Comparison of ENCODE assay signal across 8 mouse cellular contexts in the genomic region with DNA sequence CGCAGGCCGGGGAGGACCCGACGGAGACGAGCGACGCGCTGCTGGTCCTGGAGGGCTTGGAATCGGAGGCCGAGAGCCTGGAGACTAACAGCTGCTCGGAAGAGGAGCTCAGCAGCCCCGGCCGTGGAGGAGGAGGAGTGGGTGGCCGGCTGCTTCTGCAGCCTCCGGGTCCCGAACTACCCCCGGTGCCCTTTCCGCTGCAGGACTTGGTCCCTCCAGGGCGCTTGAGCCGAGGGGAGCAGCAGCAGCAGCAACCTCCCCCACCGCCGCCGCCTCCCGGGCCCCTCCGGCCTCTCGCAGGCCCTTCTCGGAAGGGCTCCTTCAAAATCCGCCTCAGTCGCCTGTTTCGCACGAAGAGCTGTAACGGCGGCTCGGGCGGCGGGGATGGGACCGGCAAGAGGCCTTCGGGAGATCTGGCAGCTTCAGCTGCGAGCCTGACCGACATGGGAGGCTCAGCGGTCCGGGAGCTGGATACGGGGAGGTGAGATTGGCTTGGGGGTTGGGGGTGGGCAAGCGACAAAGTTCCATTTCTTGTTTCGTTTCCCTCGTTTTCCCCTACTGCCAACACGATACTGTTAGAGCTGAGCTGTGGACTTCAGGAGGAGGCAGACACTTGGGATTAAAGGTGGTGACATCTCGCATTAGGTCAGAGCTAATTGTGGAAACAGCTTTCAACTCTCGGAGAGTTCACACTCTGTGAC. TPM values are rescaled to one million over a fixed set of nuclear protein-coding genes. Genes with fewer than 3 reads are reported as not detected.
DNase-seq lines count a peak whose midpoint lies in the region; ATAC-seq and TF ChIP-seq lines count a peak whose summit lies in the region.

No protein-coding gene starts in this region.

- peak overlapping the region; percentile 98 for H3K9ac ChIP-seq in hindbrain, postnatal 0 days (replicated peaks; ENCODE audit: low read length)
- H3K9ac ChIP-seq in liver, postnatal 0 days (replicated peaks) = peak overlapping the region; percentile 94
- peak overlapping the region; percentile 99 for H3K9ac ChIP-seq in neural tube, embryonic 12.5 days

- TF ChIP-seq CTCF in hindbrain, postnatal 0 days (IDR thresholded peaks at IDR 0.05; ENCODE audit: low read depth) = no peak
- TF ChIP-seq CTCF in liver, postnatal 0 days (IDR thresholded peaks at IDR 0.05; ENCODE audit: low read depth) = no peak

- H3K9me3 ChIP-seq in hindbrain, postnatal 0 days (ENCODE audit: low read length) = no peaks in the 10 kb centered on the region
- no peaks in the 10 kb centered on the region for H3K9me3 ChIP-seq in liver, postnatal 0 days (ENCODE audit: low read length)
- no peaks in the 10 kb centered on the region for H3K9me3 ChIP-seq in neural tube, embryonic 12.5 days

- H3K4me1 ChIP-seq in hindbrain, postnatal 0 days (ENCODE audit: insufficient read depth, low read length) = peaks cover 17% of the 10 kb centered on the region
- peaks cover 30% of the 10 kb centered on the region for H3K4me1 ChIP-seq in liver, postnatal 0 days (ENCODE audit: insufficient read depth)
- peaks cover 27% of the 10 kb centered on the region for H3K4me1 ChIP-seq in neural tube, embryonic 12.5 days

- peak overlapping the region; percentile 92 for H3K27ac ChIP-seq in hindbrain, postnatal 0 days
- peak overlapping the region; percentile 95 for H3K27ac ChIP-seq in liver, postnatal 0 days (ENCODE audit: low read depth)
- peak overlapping the region; percentile 82 for H3K27ac ChIP-seq in neural tube, embryonic 12.5 days

- peak; percentile 42 for DNase-seq in ovary, postnatal 36 days (ENCODE audit: low spot score)
- no peak for DNase-seq in ovary, adult 18-20 months (ENCODE audit: low spot score)
- peak; percentile 32 for DNase-seq in c-Kit-positive CD71-negative TER-119-negative erythroid progenitor cells, embryonic 14.5 days (ENCODE audit: low read depth)
- DNase-seq in gastrocnemius, adult 18-20 months (ENCODE audit: low spot score) = peak; percentile 66
- DNase-seq in hindbrain, postnatal 0 days (ENCODE audit: low spot score) = peak; percentile 39
- DNase-seq in liver, postnatal 0 days = peak; percentile 64
- DNase-seq in thymus, postnatal 25 days = peak; percentile 52

- H3K27me3 ChIP-seq in hindbrain, postnatal 0 days (ENCODE audit: insufficient read depth, low read length) = no peaks in the 10 kb centered on the region
- no peaks in the 10 kb centered on the region for H3K27me3 ChIP-seq in liver, postnatal 0 days (ENCODE audit: insufficient read depth, low read length)
- H3K27me3 ChIP-seq in neural tube, embryonic 12.5 days (replicated peaks) = no peaks in the 10 kb centered on the region

- ATAC-seq in hindbrain, postnatal 0 days = no peak
- peak; percentile 10; the same call in 1 of the 2 replicates for ATAC-seq in liver, postnatal 0 days
- peak; percentile 19; the same call in 1 of the 2 replicates for ATAC-seq in neural tube, embryonic 12.5 days (ENCODE audit: low FRiP score, low read depth)

- H3K36me3 ChIP-seq in hindbrain, postnatal 0 days (ENCODE audit: insufficient read depth, low read length) = no peaks in the 10 kb centered on the region
- H3K36me3 ChIP-seq in liver, postnatal 0 days (replicated peaks; ENCODE audit: insufficient read depth, low read length) = no peaks in the 10 kb centered on the region; the same call in 1 of the 2 replicates
- H3K36me3 ChIP-seq in neural tube, embryonic 12.5 days = no peaks in the 10 kb centered on the region

- WGBS in hindbrain, postnatal 0 days = 1% methylated on average over 38 of the region's 49 CpGs
- 0% methylated on average over 42 of the region's 49 CpGs for WGBS in liver, postnatal 0 days (ENCODE audit: insufficient replicate concordance)
- under 1% methylated on average over 49 of the region's 49 CpGs for WGBS in neural tube, embryonic 12.5 days

- no peak for TF ChIP-seq EP300 in liver, postnatal 0 days (IDR thresholded peaks at IDR 0.05; ENCODE audit: low read depth)

- peak overlapping the region; percentile 94 for H3K4me2 ChIP-seq in hindbrain, postnatal 0 days (ENCODE audit: low read depth, low read length)
- H3K4me2 ChIP-seq in liver, postnatal 0 days (ENCODE audit: low read depth, low read length) = peak overlapping the region; percentile 95
- H3K4me2 ChIP-seq in neural tube, embryonic 12.5 days (replicated peaks) = peak overlapping the region; percentile 88

- H3K4me3 ChIP-seq in hindbrain, postnatal 0 days (ENCODE audit: low read length) = peak overlapping the region; percentile 97
- peak overlapping the region; percentile 90 for H3K4me3 ChIP-seq in liver, postnatal 0 days (ENCODE audit: low read depth, low read length)
- H3K4me3 ChIP-seq in neural tube, embryonic 12.5 days = peak overlapping the region; percentile 99

RNA-seq across cellular contexts. Expression of a gene that starts 0.7 kb away (rescaled TPM):
- total RNA-seq in gastrocnemius, adult 18-20 months (2021) = 10 to 100 TPM; 43.0 to 43.5 TPM
- total RNA-seq in hindbrain, postnatal 0 days (2014; rRNA removed) = 49.5 and 59.0 TPM in 2 replicates
- polyA plus RNA-seq in hindbrain, postnatal 0 days (2015; fragmentation: Nextera tagmentation; extraction: Ambion mirVana) = 5.5 and 5.9 TPM in 2 replicates
- 0.89 and 0.92 TPM in 2 replicates for polyA plus RNA-seq in liver, postnatal 0 days (2015; fragmentation: Nextera tagmentation; extraction: Ambion mirVana)
- polyA plus RNA-seq in neural tube, embryonic 12.5 days (2016; fragmentation: Nextera tagmentation; extraction: Ambion mirVana) = 7.9 and 9.0 TPM in 2 replicates

RNA-seq across cellular contexts. Expression of a gene that starts 11.2 kb away (rescaled TPM):
- total RNA-seq in gastrocnemius, adult 18-20 months (2021) = under 1 TPM in 1 of 2 experiments, not detected in 1; 0.02 TPM
- total RNA-seq in hindbrain, postnatal 0 days (2014; rRNA removed) = 1.8 and 1.9 TPM in 2 replicates
- polyA plus RNA-seq in hindbrain, postnatal 0 days (2015; fragmentation: Nextera tagmentation; extraction: Ambion mirVana) = 0.61 and 1.0 TPM in 2 replicates
- polyA plus RNA-seq in liver, postnatal 0 days (2015; fragmentation: Nextera tagmentation; extraction: Ambion mirVana) = 0.04 TPM in 1 of 2 replicates, not detected in the other
- 0.19 and 0.50 TPM in 2 replicates for polyA plus RNA-seq in neural tube, embryonic 12.5 days (2016; fragmentation: Nextera tagmentation; extraction: Ambion mirVana)

RNA-seq across cellular contexts. Expression of a gene that starts 47.6 kb away (rescaled TPM):
- total RNA-seq in gastrocnemius, adult 18-20 months (2021) = 10 to 100 TPM; 33.6 to 39.0 TPM
- total RNA-seq in hindbrain, postnatal 0 days (2014; rRNA removed) = 21.2 and 22.5 TPM in 2 replicates
- 35.1 and 39.5 TPM in 2 replicates for polyA plus RNA-seq in hindbrain, postnatal 0 days (2015; fragmentation: Nextera tagmentation; extraction: Ambion mirVana)
- 18.3 and 19.8 TPM in 2 replicates for polyA plus RNA-seq in liver, postnatal 0 days (2015; fragmentation: Nextera tagmentation; extraction: Ambion mirVana)
- polyA plus RNA-seq in neural tube, embryonic 12.5 days (2016; fragmentation: Nextera tagmentation; extraction: Ambion mirVana) = 42.3 and 48.9 TPM in 2 replicates

RNA-seq across cellular contexts. Expression of a gene that starts 52.2 kb away (rescaled TPM):
- total RNA-seq in gastrocnemius, adult 18-20 months (2021) = 1 to 10 TPM; 4.8 to 7.5 TPM
- total RNA-seq in hindbrain, postnatal 0 days (2014; rRNA removed) = 75.2 and 86.8 TPM in 2 replicates
- 7.3 and 7.7 TPM in 2 replicates for polyA plus RNA-seq in hindbrain, postnatal 0 days (2015; fragmentation: Nextera tagmentation; extraction: Ambion mirVana)
- polyA plus RNA-seq in liver, postnatal 0 days (2015; fragmentation: Nextera tagmentation; extraction: Ambion mirVana) = 5.6 and 5.7 TPM in 2 replicates
- 8.3 and 9.3 TPM in 2 replicates for polyA plus RNA-seq in neural tube, embryonic 12.5 days (2016; fragmentation: Nextera tagmentation; extraction: Ambion mirVana)
